Mouse (Mus musculus): ENCODE data around the gene Fam183b. TPM values are rescaled to one million over a fixed set of nuclear protein-coding genes. Genes with fewer than 3 reads are reported as not detected.
"Not testable (repeated sequence)": the region's sequence is repeated elsewhere in the genome, so short reads cannot be mapped to it uniquely, and the experiment has no call there.

Gene Fam183b
- polyA plus RNA-seq, 1 experiment, result not detected

DNA sequence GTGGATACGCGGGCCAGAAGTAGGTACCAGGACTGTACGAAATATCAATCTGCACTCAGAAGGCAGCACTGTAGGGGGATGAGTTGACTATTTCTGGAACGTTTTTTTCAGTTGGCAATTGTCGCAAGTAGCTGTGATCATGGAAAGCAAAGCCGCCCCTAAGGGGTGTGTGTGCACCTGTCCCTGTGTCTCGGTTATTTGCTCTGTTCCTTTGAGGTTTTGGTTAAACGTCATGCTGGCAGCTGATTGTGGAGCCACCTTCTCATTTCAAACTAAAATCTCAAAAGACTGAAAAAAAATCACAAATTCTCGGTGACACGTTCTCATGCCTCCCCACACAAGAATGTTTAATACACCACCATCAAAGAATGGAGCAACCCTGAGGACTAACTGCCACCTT lies 14.1 kb downstream of the Fam183b start:
- Histone ChIP-seq H3K36me3 (ENCODE audit: control insufficient read depth) (no peaks in the 10 kb centered on the region), H3K9me3 (ENCODE audit: control insufficient read depth, low read length) (no peaks in the 10 kb centered on the region), H3K27me3 (ENCODE audit: control insufficient read depth) (no peaks in the 10 kb centered on the region), H3K4me3 (replicated peaks) (no peak overlapping the region), H3K4me1 (ENCODE audit: control insufficient read depth) (peaks cover 3% of the 10 kb centered on the region)
- no peak for TF ChIP-seq TAL1 (IDR thresholded peaks at IDR 0.05; ENCODE audit: low read length)
- no peak for TF ChIP-seq GATA1 (IDR thresholded peaks at IDR 0.05; ENCODE audit: low read length)

DNA sequence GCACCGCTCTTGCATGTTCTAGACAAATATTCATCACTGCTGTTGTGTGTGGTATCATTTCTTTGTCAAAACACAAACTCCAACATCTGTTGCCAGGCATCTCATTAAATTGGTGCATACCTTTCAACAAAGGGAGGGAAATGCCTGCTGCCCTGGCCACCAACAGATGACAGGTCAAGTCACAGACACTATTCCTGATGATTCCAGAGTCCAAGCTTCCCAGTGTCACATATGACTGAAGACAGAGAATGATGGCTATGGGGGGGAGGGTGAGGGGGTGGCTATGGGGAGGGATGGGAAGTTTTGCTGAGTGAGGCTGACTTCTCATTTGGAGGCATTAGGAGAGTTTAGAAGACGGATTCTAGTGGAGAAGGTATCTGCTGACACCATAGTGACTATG lies 17.6 kb downstream of the Fam183b start:
- H3K27me3 ChIP-seq (ENCODE audit: control insufficient read depth), result no peaks in the 10 kb centered on the region
- TF ChIP-seq GATA1 (IDR thresholded peaks at IDR 0.05; ENCODE audit: low read length) (no peak), TAL1 (IDR thresholded peaks at IDR 0.05; ENCODE audit: low read length) (no peak)
- H3K4me3 ChIP-seq (replicated peaks), result no peak overlapping the region
- H3K36me3 ChIP-seq (ENCODE audit: control insufficient read depth), result no peaks in the 10 kb centered on the region
- H3K4me1 ChIP-seq (ENCODE audit: control insufficient read depth), result no peaks in the 10 kb centered on the region
- H3K9me3 ChIP-seq (ENCODE audit: control insufficient read depth, low read length), result no peaks in the 10 kb centered on the region

- Histone ChIP-seq H3K27me3 (ENCODE audit: control insufficient read depth) (no peaks in the 10 kb centered on the region), H3K36me3 (ENCODE audit: control insufficient read depth) (no peaks in the 10 kb centered on the region), H3K9me3 (ENCODE audit: control insufficient read depth, low read length) (no peaks in the 10 kb centered on the region), H3K4me1 (ENCODE audit: control insufficient read depth) (no peaks in the 10 kb centered on the region), H3K4me3 (replicated peaks) (no peak within 1 kb of the TSS)
- TF ChIP-seq GATA1 (IDR thresholded peaks at IDR 0.05; ENCODE audit: low read length), result no peak
- TF ChIP-seq TAL1 (IDR thresholded peaks at IDR 0.05; ENCODE audit: low read length), result no peak
Observed at GRCm38 (mm10) chr11:58782480-58783089, 19.2 kb downstream of the Fam183b start, which contains the start of gene Olfr314. Olfr314 (plus strand) TSS chr11:58782952.

- no peaks in the 10 kb centered on the region for H3K27me3 ChIP-seq (ENCODE audit: control insufficient read depth)
- no peaks in the 10 kb centered on the region for H3K36me3 ChIP-seq (ENCODE audit: control insufficient read depth)
- no peaks in the 10 kb centered on the region for H3K9me3 ChIP-seq (ENCODE audit: control insufficient read depth, low read length)
- no peak for TF ChIP-seq GATA1 (IDR thresholded peaks at IDR 0.05; ENCODE audit: low read length)
- no peak for TF ChIP-seq TAL1 (IDR thresholded peaks at IDR 0.05; ENCODE audit: low read length)
- no peak within 1 kb of the TSS for H3K4me3 ChIP-seq (replicated peaks)
- no peaks in the 10 kb centered on the region for H3K4me1 ChIP-seq (ENCODE audit: control insufficient read depth)
Observed at GRCm38 (mm10) chr11:58772888-58773287, 28.9 kb downstream of the Fam183b start, which contains the start of gene Olfr315. Olfr315 (plus strand) TSS chr11:58773188.

- Histone ChIP-seq H3K9me3 (ENCODE audit: control insufficient read depth, low read length) (no peaks in the 10 kb centered on the region), H3K27me3 (ENCODE audit: control insufficient read depth) (no peaks in the 10 kb centered on the region)
- TF ChIP-seq TAL1 (IDR thresholded peaks at IDR 0.05; ENCODE audit: low read length) (no peak), GATA1 (IDR thresholded peaks at IDR 0.05; ENCODE audit: low read length) (no peak)
Observed at GRCm38 (mm10) chr11:58752434-58752833, 49.3 kb downstream of the Fam183b start, which contains the start of gene Olfr316. Olfr316 (plus strand) TSS chr11:58752734.

GRCm38 (mm10) chr11:58751096-58751495 lies 50.7 kb downstream of the Fam183b start:
- H3K9me3 ChIP-seq (ENCODE audit: control insufficient read depth, low read length); H3K4me3 ChIP-seq (replicated peaks); H3K27me3 ChIP-seq (ENCODE audit: control insufficient read depth); H3K36me3 ChIP-seq (ENCODE audit: control insufficient read depth); H3K4me1 ChIP-seq (ENCODE audit: control insufficient read depth): not testable (repeated sequence)

More at GRCm38 (mm10) chr11:58752434-58752833, 49.3 kb downstream of the Fam183b start, which contains the start of gene Olfr316:
- H3K36me3 ChIP-seq (ENCODE audit: control insufficient read depth), result no peaks in the 10 kb centered on the region
- no peaks in the 10 kb centered on the region for H3K4me1 ChIP-seq (ENCODE audit: control insufficient read depth)
- no peak within 1 kb of the TSS for H3K4me3 ChIP-seq (replicated peaks)

Other genes with a start within 250 kb of the Fam183b start
- not detected in 2 replicates for gene Olfr328, start 246.3 kb downstream of the Fam183b start, polyA plus RNA-seq (2012)
- 0.02 TPM in 1 of 2 replicates, not detected in the other for gene Olfr224, start 231.4 kb downstream of the Fam183b start, polyA plus RNA-seq (2012)
- gene Olfr325, start 224.2 kb downstream of the Fam183b start, polyA plus RNA-seq (2012), result not detected in 2 replicates
- gene Olfr324, start 206.8 kb downstream of the Fam183b start, polyA plus RNA-seq (2012), result not detected in 2 replicates
- not detected in 2 replicates for gene 2210407C18Rik, start 185.9 kb downstream of the Fam183b start, polyA plus RNA-seq (2012)
- gene Olfr323, start 171.5 kb downstream of the Fam183b start, polyA plus RNA-seq (2012), result 0.02 TPM in 1 of 2 replicates, not detected in the other
- 5.5 and 5.7 TPM in 2 replicates for gene Trim58, start 161.5 kb downstream of the Fam183b start, polyA plus RNA-seq (2012)
- gene Olfr322, start 143.2 kb downstream of the Fam183b start, polyA plus RNA-seq (2012), result 0.04 and 0.05 TPM in 2 replicates
- not detected in 2 replicates for gene Olfr320, start 120.9 kb downstream of the Fam183b start, polyA plus RNA-seq (2012)
- not detected in 2 replicates for gene Olfr319, start 102.8 kb downstream of the Fam183b start, polyA plus RNA-seq (2012)
- not detected in 2 replicates for gene Olfr318, start 77.9 kb downstream of the Fam183b start, polyA plus RNA-seq (2012)
- not detected in 2 replicates for gene Olfr317, start 62.7 kb downstream of the Fam183b start, polyA plus RNA-seq (2012)
- not detected in 2 replicates for gene Olfr316, start 49.2 kb downstream of the Fam183b start, polyA plus RNA-seq (2012)
- gene Olfr315, start 28.8 kb downstream of the Fam183b start, polyA plus RNA-seq (2012), result not detected in 2 replicates
- not detected in 2 replicates for gene Olfr314, start 19.0 kb downstream of the Fam183b start, polyA plus RNA-seq (2012)
- gene Olfr313, start 13.0 kb upstream of the Fam183b start, polyA plus RNA-seq (2012), result not detected in 2 replicates
- gene Olfr312, start 27.3 kb upstream of the Fam183b start, polyA plus RNA-seq (2012), result not detected in 2 replicates
- not detected in 2 replicates for gene Olfr311, start 37.3 kb upstream of the Fam183b start, polyA plus RNA-seq (2012)
- 0.01 TPM in 1 of 2 replicates, not detected in the other for gene Gm12258, start 45.2 kb upstream of the Fam183b start, polyA plus RNA-seq (2012)
- gene 2810021J22Rik, start 65.3 kb upstream of the Fam183b start, polyA plus RNA-seq (2012), result 0.04 and 0.05 TPM in 2 replicates
- 0.07 and 0.10 TPM in 2 replicates for gene Zfp39, start 102.3 kb upstream of the Fam183b start, polyA plus RNA-seq (2012)
- gene Btnl10, start 115.9 kb upstream of the Fam183b start, polyA plus RNA-seq (2012), result 3.0 and 3.5 TPM in 2 replicates
- 58.5 and 75.1 TPM in 2 replicates for gene Rnf187, start 137.0 kb upstream of the Fam183b start, polyA plus RNA-seq (2012)
- 5.1 and 5.4 TPM in 2 replicates for gene Hist3h2ba, start 147.0 kb upstream of the Fam183b start, polyA plus RNA-seq (2012)
- gene Hist3h2a, start 152.7 kb upstream of the Fam183b start, polyA plus RNA-seq (2012), result 5.7 and 9.8 TPM in 2 replicates
- 0.14 TPM in 1 of 2 replicates, not detected in the other for gene Trim17, start 152.7 kb upstream of the Fam183b start, polyA plus RNA-seq (2012)
- 1.0 and 1.2 TPM in 2 replicates for gene Trim11, start 176.1 kb upstream of the Fam183b start, polyA plus RNA-seq (2012)

Data from erythroblast, embryonic 14.5 days (primary cell).